10 mouse cellular contexts compared by ENCODE assay signal in the genomic region with DNA sequence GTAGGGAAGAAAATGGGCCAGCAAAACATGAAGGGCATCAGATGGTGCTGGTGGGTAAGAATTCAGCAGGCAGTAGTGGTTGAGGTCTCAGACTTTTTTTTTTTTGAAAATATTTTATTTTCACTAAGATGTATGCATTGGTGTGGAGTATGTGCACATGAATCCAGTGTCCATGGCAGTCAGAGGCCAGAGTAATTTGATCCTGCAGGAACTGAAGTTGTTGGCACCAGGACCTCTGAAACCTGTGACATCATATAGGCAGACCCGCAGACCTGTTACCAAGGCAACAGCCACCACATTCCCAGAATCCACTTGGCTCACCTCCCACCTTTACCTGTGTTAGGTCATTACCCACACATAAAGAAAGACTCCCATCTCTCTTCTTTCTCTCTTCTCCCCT.
"Had no signal": no experiment of that assay in that cellular context is flagged by ENCODE, and none has a peak within 500 bp of the region (broad histone marks: within the 10 kb centered on the region; RNA-seq: fewer than 3 reads in every experiment).

No protein-coding gene starts in this region.

- H3K4me2 ChIP-seq: limb, embryonic 13.5 days; neural tube, embryonic 15.5 days had no signal

- H3K9ac ChIP-seq: limb, embryonic 13.5 days; liver, embryonic 14.5 days; neural tube, embryonic 15.5 days had no signal

- H3K27me3 ChIP-seq: limb, embryonic 13.5 days had no signal

- H3K4me1 ChIP-seq: neural tube, embryonic 15.5 days had no signal

- H3K27ac ChIP-seq: limb, embryonic 13.5 days; liver, embryonic 14.5 days; neural tube, embryonic 15.5 days; stomach, postnatal 0 days had no signal

- H3K4me3 ChIP-seq: limb, embryonic 13.5 days; myocyte; neural tube, embryonic 15.5 days had no signal

- H3K9me3 ChIP-seq: limb, embryonic 13.5 days; neural tube, embryonic 15.5 days had no signal

- H3K36me3 ChIP-seq: limb, embryonic 13.5 days; neural tube, embryonic 15.5 days had no signal

- DNase-seq: kidney, adult 18-20 months; kidney, postnatal 4 days; lung, adult 18-20 months; midbrain, embryonic 14.5 days; thymus, postnatal 14 days had no signal
